ENCODE assay signal across 8 mouse cellular contexts in the genomic region with DNA sequence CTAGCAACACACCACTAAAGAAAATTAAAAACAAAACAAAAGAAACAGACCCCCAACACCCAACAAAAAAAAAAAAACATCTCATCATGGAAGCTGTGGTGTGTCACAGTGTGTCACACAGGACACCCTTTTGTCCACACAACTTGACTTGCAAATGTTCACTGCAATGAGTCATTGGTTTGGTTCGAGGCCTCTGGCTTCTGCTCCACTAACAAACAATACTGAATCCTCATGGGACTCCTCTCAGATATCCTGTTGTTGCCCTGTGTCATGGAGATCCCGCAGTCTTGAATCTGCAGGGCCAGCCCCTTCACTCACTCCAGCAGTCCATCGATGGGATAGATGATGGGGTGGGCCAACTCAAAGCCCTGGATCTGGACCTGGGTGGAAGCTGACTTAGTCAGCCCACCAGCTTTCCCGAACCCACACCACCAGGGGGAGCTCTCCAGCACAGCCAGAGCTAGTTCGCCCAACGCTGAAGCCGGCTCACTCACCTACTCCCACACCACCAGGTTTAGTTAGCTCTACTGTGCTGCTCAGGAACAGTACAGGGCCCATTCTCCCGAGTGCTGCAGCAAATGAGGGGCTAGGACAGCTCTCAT. TPM values are rescaled to one million over a fixed set of nuclear protein-coding genes. Genes with fewer than 3 reads are reported as not detected.
DNase-seq lines count a peak whose midpoint lies in the region; ATAC-seq and TF ChIP-seq lines count a peak whose summit lies in the region.
"Had no signal": no experiment of that assay in that cellular context is flagged by ENCODE, and none has a peak within 500 bp of the region (broad histone marks: within the 10 kb centered on the region; RNA-seq: fewer than 3 reads in every experiment).

No protein-coding gene starts in this region.

- TF ChIP-seq POLR2A in ES-Bruce4 (IDR thresholded peaks at IDR 0.05; ENCODE audit: insufficient read depth, low read length): no peak

- 58% methylated on average over 8 of the region's 8 CpGs for WGBS in kidney, embryonic 16.5 days
- 62% methylated on average over 8 of the region's 8 CpGs for WGBS in kidney, embryonic 14.5 days

- peak; percentile 61 for DNase-seq in adrenal gland, postnatal 14 days
- DNase-seq in induced T-regulatory cell, adult 2 months (ENCODE audit: low read depth): peak; percentile 25
- peak; percentile 36 for DNase-seq in lung, postnatal 10 days
- DNase-seq in thymus, postnatal 36 days: peak; percentile 38 to 52

- H3K9me3 ChIP-seq in kidney, embryonic 16.5 days (ENCODE audit: low read length): peaks cover 4% of the 10 kb centered on the region; the same call in 1 of the 2 replicates
- H3K9me3 ChIP-seq in kidney, embryonic 14.5 days (ENCODE audit: control insufficient read depth, low read length): no peaks in the 10 kb centered on the region
- no peaks in the 10 kb centered on the region for H3K9me3 ChIP-seq in ES-Bruce4 (replicated peaks; ENCODE audit: control insufficient read depth, insufficient read depth, low read length, poor library complexity, severe bottlenecking)
- H3K9me3 ChIP-seq: liver, embryonic 15.5 days had no signal

- H3K4me3 ChIP-seq in kidney, embryonic 16.5 days (ENCODE audit: low read length): no peak overlapping the region
- no peak overlapping the region for H3K4me3 ChIP-seq in kidney, embryonic 14.5 days (ENCODE audit: low read length)
- no peak overlapping the region for H3K4me3 ChIP-seq in ES-Bruce4 (ENCODE audit: low read depth, low read length)
- H3K4me3 ChIP-seq: liver, embryonic 15.5 days had no signal

- H3K36me3 ChIP-seq in kidney, embryonic 16.5 days (ENCODE audit: insufficient read depth, low read length): no peaks in the 10 kb centered on the region
- no peaks in the 10 kb centered on the region for H3K36me3 ChIP-seq in kidney, embryonic 14.5 days (ENCODE audit: control insufficient read depth, insufficient read depth, low read length)
- H3K36me3 ChIP-seq in ES-Bruce4 (ENCODE audit: control insufficient read depth, insufficient read depth, low read length, poor library complexity, severe bottlenecking): no peaks in the 10 kb centered on the region
- H3K36me3 ChIP-seq: liver, embryonic 15.5 days had no signal

- TF ChIP-seq CTCF in ES-Bruce4 (IDR thresholded peaks at IDR 0.05; ENCODE audit: low read depth, low read length): peak; percentile 59

- no peaks in the 10 kb centered on the region; the same call in 1 of the 2 replicates for H3K27me3 ChIP-seq in kidney, embryonic 16.5 days (ENCODE audit: insufficient read depth, low read length)
- no peaks in the 10 kb centered on the region for H3K27me3 ChIP-seq in kidney, embryonic 14.5 days (ENCODE audit: control insufficient read depth, insufficient read depth, low read length)
- H3K27me3 ChIP-seq in ES-Bruce4 (ENCODE audit: control insufficient read depth, insufficient read depth, low read length, poor library complexity, severe bottlenecking): no peaks in the 10 kb centered on the region
- H3K27me3 ChIP-seq: liver, embryonic 15.5 days had no signal

- H3K4me1 ChIP-seq in kidney, embryonic 16.5 days (ENCODE audit: insufficient read depth, low read length): no peaks in the 10 kb centered on the region
- no peaks in the 10 kb centered on the region for H3K4me1 ChIP-seq in kidney, embryonic 14.5 days (ENCODE audit: control insufficient read depth, insufficient read depth, low read length)
- H3K4me1 ChIP-seq in ES-Bruce4 (ENCODE audit: control insufficient read depth, insufficient read depth, low read length): no peaks in the 10 kb centered on the region
- H3K4me1 ChIP-seq: liver, embryonic 15.5 days had no signal

- H3K4me2 ChIP-seq in kidney, embryonic 16.5 days (replicated peaks; ENCODE audit: low read depth, low read length): no peak overlapping the region
- no peak overlapping the region for H3K4me2 ChIP-seq in kidney, embryonic 14.5 days (replicated peaks; ENCODE audit: low read depth, low read length)
- H3K4me2 ChIP-seq: liver, embryonic 15.5 days had no signal

- H3K27ac ChIP-seq in kidney, embryonic 16.5 days (ENCODE audit: low read length): no peak overlapping the region
- no peak overlapping the region for H3K27ac ChIP-seq in kidney, embryonic 14.5 days (ENCODE audit: low read depth, low read length)
- no peak overlapping the region for H3K27ac ChIP-seq in ES-Bruce4 (ENCODE audit: insufficient read depth, low read length)
- H3K27ac ChIP-seq: liver, embryonic 15.5 days had no signal

- H3K9ac ChIP-seq in kidney, embryonic 16.5 days (replicated peaks; ENCODE audit: low read length): no peak overlapping the region
- no peak overlapping the region for H3K9ac ChIP-seq in kidney, embryonic 14.5 days (ENCODE audit: low read depth, low read length)
- no peak overlapping the region for H3K9ac ChIP-seq in ES-Bruce4 (ENCODE audit: low read depth, poor library complexity, severe bottlenecking)
- H3K9ac ChIP-seq: liver, embryonic 15.5 days had no signal

- TF ChIP-seq EP300 in ES-Bruce4 (IDR thresholded peaks at IDR 0.05; ENCODE audit: insufficient read depth, low read depth, low read length): no peak

- ATAC-seq in kidney, embryonic 16.5 days (ENCODE audit: low FRiP score, low TSS enrichment): 0 out of 2 replicates have a peak, but pooled peaks have one; percentile 46
- ATAC-seq in kidney, embryonic 14.5 days (ENCODE audit: low FRiP score, low TSS enrichment): no peak

RNA-seq across cellular contexts. Expression of a gene that starts 28.2 kb away (rescaled TPM):
- 81.6 and 86.0 TPM in 2 replicates for polyA plus RNA-seq in kidney, embryonic 16.5 days (2015; fragmentation: Nextera tagmentation; extraction: Ambion mirVana)
- 28.4 and 64.8 TPM in 2 replicates for polyA plus RNA-seq in kidney, embryonic 14.5 days (2014; fragmentation: Nextera tagmentation; extraction: Ambion mirVana)
- 18.7 and 20.6 TPM in 2 replicates for polyA plus RNA-seq in ES-Bruce4 (2011; ENCODE audit: insufficient read depth, insufficient read length, low read depth, missing spikeins)
- total RNA-seq in adrenal gland, postnatal 14 days (2021): 24.1 and 24.5 TPM in 2 replicates
